Mouse (Mus musculus) MEL (cell line): ENCODE measurements at regions not wholly inside any gene's neighbourhood (a gene's known extent, or its start where the extent isn't known, plus 50 kb on each side); places are given as distances from the start of the nearest gene placed in this dataset.

Experiments
- BHLHE40 ChIP-seq: IDR thresholded peaks from 2 replicates; pipeline ENCODE4 v1.6.1; 2012; ENCODE audit warnings: low read depth, mild to moderate bottlenecking, inconsistent platforms, low read length, improper control_type of control experiment, borderline replicate concordance
- CHD1 ChIP-seq: IDR thresholded peaks from 2 replicates; pipeline ENCODE4 v1.6.1; 2012; ENCODE audit warnings: low read depth, mild to moderate bottlenecking, inconsistent platforms, low read length, improper control_type of control experiment
- CHD2 ChIP-seq: IDR thresholded peaks from 2 replicates; pipeline ENCODE4 v1.6.1; 2011; ENCODE audit warnings: low read length, improper control_type of control experiment
- CTCF ChIP-seq, 3 experiments: IDR thresholded peaks in 2 of 3; conservative IDR thresholded peaks in 1 of 3; 2 replicates each; pipeline ENCODE4 v1.5.1; 2011 to 2012; ENCODE audit warnings: low read length in 3 of 3, low read depth in 2 of 3, mild to moderate bottlenecking in 2 of 3, improper control_type of control experiment in 1 of 3, inconsistent platforms in 1 of 3, mixed read lengths in 1 of 3, moderate library complexity in 1 of 3; ENCODE audit not compliant: control insufficient read depth in 1 of 3, insufficient read depth in 1 of 3, poor library complexity in 1 of 3, severe bottlenecking in 1 of 3
- MAX ChIP-seq: IDR thresholded peaks from 2 replicates; pipeline ENCODE4 v1.6.1; 2011; ENCODE audit warnings: low read length, improper control_type of control experiment
- POLR2A ChIP-seq, 2 experiments: IDR thresholded peaks; 2 replicates each; pipeline ENCODE4 v1.6.1; 2011 to 2012; ENCODE audit warnings: low read length in 2 of 2, mild to moderate bottlenecking in 2 of 2, control low read depth in 1 of 2, improper control_type of control experiment in 1 of 2, low read depth in 1 of 2, moderate library complexity in 1 of 2; ENCODE audit not compliant: control insufficient read depth in 1 of 2, insufficient read depth in 1 of 2, poor library complexity in 1 of 2
- POLR2AphosphoS5 ChIP-seq: IDR thresholded peaks from 2 replicates; pipeline ENCODE4 v1.6.1; 2012; ENCODE audit warnings: low read depth, borderline replicate concordance, mild to moderate bottlenecking, inconsistent platforms, low read length, moderate library complexity, mixed read lengths
- RAD21 ChIP-seq: IDR thresholded peaks from 2 replicates; pipeline ENCODE4 v1.6.1; 2011; ENCODE audit warnings: mild to moderate bottlenecking, low read depth, low read length, improper control_type of control experiment
- SMC3 ChIP-seq: IDR thresholded peaks from 2 replicates; pipeline ENCODE4 v1.6.1; 2011; ENCODE audit warnings: low read depth, low read length, improper control_type of control experiment
- USF2 ChIP-seq, 2 experiments: IDR thresholded peaks; 2 replicates each; pipeline ENCODE4 v1.6.1; 2011 to 2012; ENCODE audit warnings: improper control_type of control experiment in 2 of 2, low read length in 2 of 2, borderline replicate concordance in 1 of 2, inconsistent platforms in 1 of 2, low read depth in 1 of 2, mild to moderate bottlenecking in 1 of 2; ENCODE audit not compliant: insufficient read depth in 1 of 2
- ZC3H11A ChIP-seq: IDR thresholded peaks from 2 replicates; pipeline ENCODE4 v1.6.1; 2012; ENCODE audit warnings: low read depth, mild to moderate bottlenecking, inconsistent platforms, low read length, improper control_type of control experiment
- ZKSCAN1 ChIP-seq: IDR thresholded peaks from 2 replicates; pipeline ENCODE4 v1.6.1; 2012; ENCODE audit warnings: low read depth, mild to moderate bottlenecking, inconsistent platforms, low read length, improper control_type of control experiment, moderate library complexity
- ZNF384 ChIP-seq: IDR thresholded peaks from 2 replicates; pipeline ENCODE4 v1.6.1; 2012; ENCODE audit warnings: low read depth, mild to moderate bottlenecking, inconsistent platforms, low read length, improper control_type of control experiment

DNA sequence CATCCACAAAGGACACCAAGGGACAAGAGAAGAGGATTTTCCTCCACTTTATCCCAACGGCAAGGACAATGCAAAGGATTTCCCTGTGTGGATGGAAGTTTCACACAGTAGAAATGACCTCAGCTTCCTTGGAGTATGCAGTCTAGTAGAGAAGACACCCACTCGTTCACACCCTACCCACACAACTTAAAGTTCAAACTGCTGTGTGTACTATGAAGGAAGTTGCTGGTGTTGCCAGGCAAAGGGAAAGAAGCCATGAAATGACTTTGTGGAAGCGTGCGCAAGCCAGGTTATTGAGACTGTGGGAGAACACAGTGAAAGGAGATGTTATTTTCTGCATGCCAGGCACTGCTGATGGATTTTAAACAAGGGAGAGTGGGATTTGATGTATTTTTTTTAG, 527.3 kb downstream of the Zfp536 start:
- TF ChIP-seq CHD1: no peak
- no peak for TF ChIP-seq CTCF (IDR thresholded peaks at IDR 0.05 in 2 of 3, conservative IDR thresholded peaks at IDR 0.05 in 1 of 3; ENCODE audit: control insufficient read depth in 1 of 3, insufficient read depth in 1 of 3, low read depth in 2 of 3, low read length in 3 of 3, poor library complexity in 1 of 3, severe bottlenecking in 1 of 3)
- no peak for TF ChIP-seq USF2 (IDR thresholded peaks at IDR 0.05; ENCODE audit: borderline replicate concordance in 1 of 2, insufficient read depth in 1 of 2, low read depth in 1 of 2, low read length in 2 of 2)
- TF ChIP-seq CHD2: no peak
- TF ChIP-seq POLR2A (IDR thresholded peaks at IDR 0.05; ENCODE audit: control insufficient read depth in 1 of 2, insufficient read depth in 1 of 2, low read depth in 1 of 2, low read length in 2 of 2, poor library complexity in 1 of 2): no peak
- TF ChIP-seq ZNF384: no peak
- no peak for TF ChIP-seq MAX
- TF ChIP-seq SMC3: no peak
- TF ChIP-seq RAD21: no peak
- TF ChIP-seq BHLHE40: no peak
- TF ChIP-seq ZKSCAN1: no peak
- no peak for TF ChIP-seq POLR2AphosphoS5
- no peak for TF ChIP-seq ZC3H11A
